Mouse (Mus musculus): ENCODE measurements around the gene Pigk.
"Not testable (repeated sequence)": the region's sequence is repeated elsewhere in the genome, so short reads cannot be mapped to it uniquely, and the experiment has no call there.

- TF ChIP-seq POLR2A (IDR thresholded peaks at IDR 0.05; ENCODE audit: low read depth, low read length); CTCF (IDR thresholded peaks at IDR 0.05; ENCODE audit: extremely low read depth, insufficient read length, insufficient replicate concordance, low read depth, low read length): not testable (repeated sequence)
These were observed 74.5 kb downstream of the Pigk start for GRCm38 (mm10) chr3:152788301-152788953.
